Mouse (Mus musculus) layer of hippocampus, postnatal 36 days (tissue): ENCODE data around the gene 1700016H13Rik. TPM values are rescaled to one million over a fixed set of nuclear protein-coding genes. Genes with fewer than 3 reads are reported as not detected.

ENCODE experiments used
- DNase-seq, 2 experiments: peaks; one replicate each; pipeline ENCODE4 v3.0.0; 2022
- total RNA-seq, 2 experiments: library from RNA; stranded (reverse); gene quantifications; 2 replicates each; pipeline ENCODE4 v1.2.3; 2021

Gene 1700016H13Rik
- total RNA-seq, 2 experiments from 2014 or later, result not detected

- no peak for DNase-seq
Observed at GRCm38 (mm10) chr5:103671858-103672257, 16.0 kb upstream of the 1700016H13Rik start.

GRCm38 (mm10) chr5:103665876-103666275 is 10.1 kb upstream of the 1700016H13Rik start:
- no peak for DNase-seq

- DNase-seq, result no peak
Observed at GRCm38 (mm10) chr5:103664932-103665331, 9.1 kb upstream of the 1700016H13Rik start.

- DNase-seq, result no peak
Observed at GRCm38 (mm10) chr5:103659571-103659970, 3.8 kb upstream of the 1700016H13Rik start.

- no peak for DNase-seq
Observed at GRCm38 (mm10) chr5:103658921-103659320, 3.1 kb upstream of the 1700016H13Rik start.

GRCm38 (mm10) chr5:103654780-103655179 is 1.0 kb downstream of the 1700016H13Rik start:
- no peak for DNase-seq

GRCm38 (mm10) chr5:103654225-103654624 is 1.6 kb downstream of the 1700016H13Rik start:
- no peak for DNase-seq

GRCm38 (mm10) chr5:103647320-103647719 is 8.5 kb downstream of the 1700016H13Rik start:
- DNase-seq, result no peak

GRCm38 (mm10) chr5:103644167-103644566 is 11.6 kb downstream of the 1700016H13Rik start:
- DNase-seq, result no peak

GRCm38 (mm10) chr5:103637162-103637561 is 18.6 kb downstream of the 1700016H13Rik start:
- DNase-seq, result no peak

GRCm38 (mm10) chr5:103629854-103630580 is 25.8 kb downstream of the 1700016H13Rik start:
- no peak for DNase-seq

- DNase-seq, result peak; percentile 66 to 71
Observed at GRCm38 (mm10) chr5:103629111-103629764, 26.6 kb downstream of the 1700016H13Rik start, which contains the start of gene Slc10a6. TSS of gene Slc10a6 (minus strand) at chr5:103629403.

- no peak for DNase-seq
Observed at GRCm38 (mm10) chr5:103628499-103628898, 27.3 kb downstream of the 1700016H13Rik start.

GRCm38 (mm10) chr5:103624831-103625230 is 31.0 kb downstream of the 1700016H13Rik start:
- no peak for DNase-seq

GRCm38 (mm10) chr5:103622321-103622720 is 33.5 kb downstream of the 1700016H13Rik start:
- DNase-seq, result no peak

GRCm38 (mm10) chr5:103620301-103620973 is 35.4 kb downstream of the 1700016H13Rik start:
- no peak for DNase-seq

GRCm38 (mm10) chr5:103617191-103617590 is 38.6 kb downstream of the 1700016H13Rik start:
- DNase-seq, result no peak

- no peak for DNase-seq
Observed at GRCm38 (mm10) chr5:103614356-103614755, 41.5 kb downstream of the 1700016H13Rik start.

- no peak for DNase-seq
Observed at GRCm38 (mm10) chr5:103612316-103612715, 43.5 kb downstream of the 1700016H13Rik start.

- no peak for DNase-seq
Observed at GRCm38 (mm10) chr5:103610856-103611472, 44.8 kb downstream of the 1700016H13Rik start.

- no peak for DNase-seq
Observed at GRCm38 (mm10) chr5:103610148-103610547, 45.7 kb downstream of the 1700016H13Rik start.

GRCm38 (mm10) chr5:103605707-103606106 is 50.1 kb downstream of the 1700016H13Rik start:
- DNase-seq, result no peak
